Mouse (Mus musculus) cerebellum, adult 9-11 months (tissue): Measurements from ENCODE around the gene Gm20388.
A peak's percentile ranks its signal among the peaks of the same experiment; 100 is the strongest.

Source experiments
- DNase-seq: peaks from one replicate; pipeline ENCODE4 v3.0.0; 2022

The Gm20388 gene

GRCm38 (mm10) chr8:120594571-120594970 lies 683.9 kb downstream of the Gm20388 start:
- no peak for DNase-seq

GRCm38 (mm10) chr8:120595963-120596362 lies 685.3 kb downstream of the Gm20388 start:
- DNase-seq: no peak

GRCm38 (mm10) chr8:120598579-120598978 lies 687.9 kb downstream of the Gm20388 start:
- peak; percentile 82 for DNase-seq

GRCm38 (mm10) chr8:120599504-120599903 lies 688.9 kb downstream of the Gm20388 start:
- peak; percentile 75 for DNase-seq

GRCm38 (mm10) chr8:120602672-120603071 lies 692.0 kb downstream of the Gm20388 start:
- no peak for DNase-seq

GRCm38 (mm10) chr8:120607460-120607859 lies 696.8 kb downstream of the Gm20388 start:
- DNase-seq: no peak

- DNase-seq: peak; percentile 65
Measured at GRCm38 (mm10) chr8:120607885-120608284, 697.2 kb downstream of the Gm20388 start.

- DNase-seq: no peak
Measured at GRCm38 (mm10) chr8:120610824-120611223, 700.2 kb downstream of the Gm20388 start.

- DNase-seq: no peak
Measured at GRCm38 (mm10) chr8:120614491-120614890, 703.9 kb downstream of the Gm20388 start.

- no peak for DNase-seq
Measured at GRCm38 (mm10) chr8:120616663-120617626, 706.3 kb downstream of the Gm20388 start.

GRCm38 (mm10) chr8:120618110-120618509 lies 707.5 kb downstream of the Gm20388 start:
- DNase-seq: peak; percentile 48

GRCm38 (mm10) chr8:120619235-120620180 lies 708.9 kb downstream of the Gm20388 start:
- peak; percentile 34 for DNase-seq

- no peak for DNase-seq
Measured at GRCm38 (mm10) chr8:120620441-120620840, 709.8 kb downstream of the Gm20388 start.

GRCm38 (mm10) chr8:120622161-120622560 lies 711.5 kb downstream of the Gm20388 start:
- DNase-seq: no peak

- no peak for DNase-seq
Measured at GRCm38 (mm10) chr8:120623608-120624007, 713.0 kb downstream of the Gm20388 start.

- DNase-seq: no peak
Measured at GRCm38 (mm10) chr8:120626461-120626860, 715.8 kb downstream of the Gm20388 start.

- peak; percentile 80 for DNase-seq
Measured at GRCm38 (mm10) chr8:120627298-120627697, 716.7 kb downstream of the Gm20388 start.

GRCm38 (mm10) chr8:120630031-120630430 lies 719.4 kb downstream of the Gm20388 start:
- no peak for DNase-seq

GRCm38 (mm10) chr8:120630848-120631247 lies 720.2 kb downstream of the Gm20388 start:
- DNase-seq: no peak

GRCm38 (mm10) chr8:120631441-120632375 lies 721.1 kb downstream of the Gm20388 start:
- no peak for DNase-seq

- DNase-seq: no peak
Measured at GRCm38 (mm10) chr8:120632969-120633664, 722.5 kb downstream of the Gm20388 start.
